Mouse (Mus musculus) spleen, adult 18-20 months (tissue): Measurements from ENCODE around the gene Engase.

Experiments used
- DNase-seq, 2 experiments: peaks; one replicate each; pipeline ENCODE4 v3.0.0; 2022; ENCODE audit warnings: mixed read lengths in 2 of 2

Gene Engase

DNA sequence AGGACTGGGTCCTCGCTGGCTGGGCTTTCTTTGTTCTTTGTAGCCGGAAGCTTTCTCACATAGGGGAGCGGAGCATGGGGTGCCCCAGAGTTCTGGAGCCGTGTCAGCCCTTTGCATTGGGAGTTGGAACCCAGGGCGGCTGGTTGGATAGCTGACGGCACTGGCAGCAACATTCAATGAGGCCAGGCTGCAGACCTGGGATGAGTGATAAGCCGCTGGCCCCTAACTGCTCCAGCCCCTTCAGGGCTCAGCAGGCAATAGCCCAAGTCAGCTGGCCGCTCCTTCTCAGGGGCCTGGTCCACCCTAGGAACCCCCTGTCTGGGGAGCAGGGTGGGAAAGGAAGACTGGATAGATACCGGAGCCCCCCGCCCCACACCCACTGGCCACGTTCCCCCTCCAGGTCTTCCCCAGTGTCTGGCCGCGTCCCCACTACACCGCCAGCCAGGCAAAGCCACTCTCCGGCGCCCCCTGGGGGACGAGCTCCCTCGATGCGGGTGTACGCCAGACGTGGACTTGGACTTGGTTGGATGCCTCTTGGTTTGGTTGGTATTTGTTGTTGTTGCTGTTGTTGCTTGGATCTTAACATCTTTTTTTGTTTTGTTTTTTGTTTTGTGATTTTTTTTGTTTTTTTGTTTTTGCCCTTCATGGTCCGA lies 14.1 kb downstream of the Engase start:
- DNase-seq = peak; percentile 41 to 78

DNA sequence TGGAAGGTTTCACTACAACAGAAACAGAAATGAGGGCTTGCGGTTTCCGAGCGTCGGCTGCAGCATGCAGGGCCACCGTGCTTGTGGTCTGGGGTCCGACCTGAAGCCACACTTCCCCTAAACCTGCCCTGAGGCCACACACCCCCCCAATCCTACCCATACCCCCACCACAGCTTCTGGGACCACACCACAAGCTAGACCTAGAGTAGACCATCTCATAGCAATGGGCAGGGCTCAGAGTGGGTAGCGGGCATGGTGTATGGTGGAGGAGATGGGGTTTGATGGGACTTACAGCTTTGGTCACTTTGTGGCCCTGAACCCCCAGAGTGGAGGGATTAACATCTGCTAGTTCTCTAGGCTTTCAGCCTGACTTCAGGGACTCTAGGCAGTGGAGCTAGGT lies 14.6 kb downstream of the Engase start:
- no peak for DNase-seq

DNA sequence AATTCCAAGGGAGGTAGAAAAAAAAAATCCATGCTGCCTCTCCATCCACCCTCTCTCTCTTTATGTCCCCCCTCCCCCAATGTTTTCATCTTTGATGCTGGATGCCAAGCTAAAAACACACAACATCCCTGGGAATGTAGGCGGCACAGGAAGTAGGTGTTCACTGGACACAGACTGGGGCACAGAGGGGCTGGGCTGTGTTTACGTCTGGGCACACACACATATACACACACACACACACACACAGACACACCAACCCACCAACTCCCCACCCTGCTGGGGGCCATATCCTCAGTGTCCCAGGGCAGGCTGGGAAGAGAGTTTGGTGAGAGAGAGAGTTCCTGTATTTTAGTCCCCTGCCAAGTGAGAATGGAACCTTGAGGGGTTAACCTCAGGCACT lies 16.8 kb downstream of the Engase start:
- no peak for DNase-seq

DNA sequence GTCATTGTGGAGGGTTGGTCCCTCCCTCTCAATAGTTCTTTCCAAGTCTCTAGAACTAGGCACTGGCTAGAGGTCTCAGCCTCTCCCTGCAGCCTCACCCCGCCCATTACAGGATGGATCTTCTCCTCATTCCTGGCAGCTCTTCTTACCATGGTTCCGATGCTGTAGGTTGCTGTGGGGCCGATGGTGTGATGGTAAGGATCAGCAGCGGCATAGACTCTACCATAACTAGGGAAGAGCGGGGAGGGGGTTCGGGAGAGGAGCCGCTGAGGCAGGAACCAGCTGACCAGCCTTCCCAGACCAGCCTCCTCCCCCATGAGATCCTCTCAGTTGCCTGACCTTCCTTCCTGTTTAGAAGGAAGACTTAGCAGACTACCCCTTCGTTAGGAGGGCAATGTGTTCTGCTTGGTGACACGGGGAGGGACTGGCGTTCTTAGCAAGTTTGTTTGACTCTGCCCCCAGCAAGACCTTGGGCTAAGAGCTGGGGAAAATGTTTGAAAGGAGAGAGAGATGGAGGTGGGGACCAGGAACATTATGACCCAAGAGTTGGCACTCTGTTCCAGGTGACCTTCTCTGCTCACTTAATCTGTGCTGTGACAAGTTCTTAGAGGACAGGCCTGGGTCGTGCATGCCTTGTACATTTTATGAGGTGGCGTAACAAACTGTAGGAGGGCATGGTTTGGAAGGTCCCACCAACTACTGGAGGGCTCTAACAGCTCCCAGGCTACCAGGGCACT lies 17.5 kb downstream of the Engase start:
- DNase-seq = no peak

- no peak for DNase-seq
Measured at GRCm38 (mm10) chr11:118495065-118495464, 18.4 kb downstream of the Engase start.

- DNase-seq = no peak
Measured at GRCm38 (mm10) chr11:118496066-118496689, 19.5 kb downstream of the Engase start.

DNA sequence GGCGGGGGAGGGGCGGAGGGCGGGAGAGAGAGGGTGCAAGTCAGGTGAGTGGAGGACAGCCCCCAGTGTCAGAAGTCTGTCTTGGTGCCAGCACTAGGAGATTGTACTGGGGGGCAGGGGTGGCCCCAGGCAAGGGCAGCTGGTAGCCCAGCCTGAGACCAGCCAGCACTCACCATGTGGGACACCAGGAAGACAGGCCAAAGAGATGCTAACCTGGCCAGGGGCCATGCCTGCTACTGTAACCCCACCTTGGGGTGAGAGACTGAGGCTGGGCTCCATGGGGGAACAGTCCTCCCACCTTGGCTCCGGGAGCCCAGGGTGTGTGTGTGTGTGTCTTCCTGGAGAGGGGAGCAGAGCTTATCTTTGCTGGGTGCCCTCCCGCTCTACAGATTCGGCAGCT lies 26.4 kb downstream of the Engase start:
- no peak for DNase-seq

- DNase-seq = no peak
Measured at GRCm38 (mm10) chr11:118503418-118504179, 27.0 kb downstream of the Engase start.

DNA sequence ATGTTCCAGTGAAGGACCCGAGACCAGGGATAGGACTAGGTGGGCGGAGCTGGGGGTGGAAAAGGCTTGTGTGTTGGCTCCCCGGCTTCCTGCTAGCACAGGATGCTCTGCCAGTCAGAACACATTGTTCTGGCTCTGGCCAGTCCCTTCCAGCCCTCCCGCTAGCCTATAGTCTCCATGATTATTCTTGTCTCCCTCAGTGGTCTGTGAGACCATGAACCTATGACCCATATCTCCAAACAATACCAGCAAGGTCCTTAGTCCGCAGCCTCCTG lies 27.5 kb downstream of the Engase start:
- DNase-seq = no peak

DNA sequence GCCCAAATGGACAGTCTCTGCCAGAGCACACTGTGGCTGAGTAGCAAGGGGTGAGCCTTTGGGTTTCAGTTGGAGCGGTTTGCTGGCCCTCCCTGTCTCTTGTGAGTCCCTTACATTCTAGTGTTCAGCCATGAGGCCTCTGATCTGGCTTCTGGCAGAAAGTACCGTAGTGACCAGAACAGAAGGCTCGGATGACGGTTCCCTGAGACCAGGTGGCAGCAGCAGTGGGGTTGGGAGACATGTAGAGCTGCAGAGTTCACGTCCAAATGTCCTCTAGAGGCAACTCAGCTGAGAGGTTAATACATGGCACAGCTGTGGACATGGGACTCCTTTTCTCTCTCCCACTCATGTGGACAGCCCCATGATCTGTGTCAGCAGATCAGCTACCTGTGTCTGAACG lies 30.5 kb downstream of the Engase start:
- no peak for DNase-seq

DNA sequence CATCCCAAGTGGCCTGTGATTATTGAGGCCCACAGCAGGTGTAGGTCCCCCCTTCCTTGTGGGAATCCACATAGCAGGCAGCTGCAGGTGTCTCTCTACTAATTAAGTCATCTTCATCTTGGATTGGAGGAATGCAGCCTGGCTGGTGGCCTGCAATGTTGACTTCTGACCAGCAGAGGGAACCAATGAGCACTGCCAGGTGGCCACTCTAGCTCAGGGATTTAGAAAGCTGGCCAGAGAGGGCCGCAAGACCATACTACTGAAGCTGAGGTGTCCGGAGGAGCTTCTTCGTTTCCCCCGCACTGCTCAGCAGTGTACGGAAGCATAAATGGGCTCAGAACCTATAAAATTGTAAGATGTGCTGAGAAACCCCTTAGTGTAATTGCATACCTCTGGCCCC lies 31.3 kb downstream of the Engase start:
- peak; percentile 18 to 58 for DNase-seq

DNA sequence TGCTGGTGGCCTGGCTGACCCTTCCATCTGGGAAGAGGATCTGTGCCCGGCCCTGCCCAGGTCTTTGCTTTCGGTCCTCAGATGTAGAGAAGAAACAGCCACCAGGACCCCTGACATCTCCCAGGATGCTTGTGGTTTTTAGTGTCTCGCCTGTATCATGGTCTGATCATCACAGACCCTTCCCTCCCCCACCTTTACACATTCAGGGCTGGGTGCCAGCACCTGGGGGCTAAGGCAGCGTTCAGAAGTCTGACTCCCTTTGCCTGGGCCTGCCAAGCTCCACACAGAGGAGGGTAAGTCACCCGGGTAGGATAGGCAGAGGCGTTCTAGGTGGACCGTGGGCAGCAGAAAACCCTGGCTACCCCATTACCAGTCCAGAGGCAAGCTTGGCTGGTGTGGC lies 31.7 kb downstream of the Engase start:
- DNase-seq = no peak

GRCm38 (mm10) chr11:118511851-118512250 lies 35.2 kb downstream of the Engase start:
- DNase-seq = no peak

DNA sequence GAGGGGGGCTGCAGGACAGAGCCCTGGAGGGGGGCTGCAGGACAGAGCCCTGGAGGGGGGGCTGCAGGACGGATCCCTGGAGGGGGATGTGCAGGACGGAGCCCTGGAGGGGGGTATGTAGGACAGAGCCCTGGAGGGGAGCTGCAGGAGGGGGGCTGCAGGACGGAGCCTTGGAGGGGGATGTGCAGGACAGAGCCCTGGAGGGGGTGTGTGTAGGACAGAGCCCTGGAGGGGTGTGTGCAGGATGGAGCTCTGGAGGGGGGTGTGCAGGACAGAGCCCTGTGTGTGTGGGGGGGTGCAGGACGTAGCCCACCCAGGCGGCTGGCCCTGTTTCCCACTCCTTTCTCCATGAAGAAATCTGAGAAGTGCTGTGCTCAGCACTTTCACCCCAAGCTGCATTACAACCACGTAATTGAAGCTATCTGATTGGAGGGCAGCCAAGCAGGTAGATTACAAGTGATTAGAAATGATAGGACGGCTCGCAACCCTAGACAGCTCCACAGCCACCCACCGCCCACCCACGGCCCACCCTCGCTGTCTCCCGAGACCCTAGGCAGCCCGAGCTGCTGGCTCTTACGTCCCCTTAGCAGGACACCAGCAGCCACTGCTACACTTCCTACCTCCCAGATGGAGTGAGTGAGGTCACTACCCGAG lies 35.8 kb downstream of the Engase start:
- no peak for DNase-seq

GRCm38 (mm10) chr11:118517924-118518323 lies 41.3 kb downstream of the Engase start:
- DNase-seq = no peak

GRCm38 (mm10) chr11:118518743-118519142 lies 42.1 kb downstream of the Engase start:
- no peak for DNase-seq

GRCm38 (mm10) chr11:118520251-118520650 lies 43.6 kb downstream of the Engase start:
- DNase-seq = no peak

DNA sequence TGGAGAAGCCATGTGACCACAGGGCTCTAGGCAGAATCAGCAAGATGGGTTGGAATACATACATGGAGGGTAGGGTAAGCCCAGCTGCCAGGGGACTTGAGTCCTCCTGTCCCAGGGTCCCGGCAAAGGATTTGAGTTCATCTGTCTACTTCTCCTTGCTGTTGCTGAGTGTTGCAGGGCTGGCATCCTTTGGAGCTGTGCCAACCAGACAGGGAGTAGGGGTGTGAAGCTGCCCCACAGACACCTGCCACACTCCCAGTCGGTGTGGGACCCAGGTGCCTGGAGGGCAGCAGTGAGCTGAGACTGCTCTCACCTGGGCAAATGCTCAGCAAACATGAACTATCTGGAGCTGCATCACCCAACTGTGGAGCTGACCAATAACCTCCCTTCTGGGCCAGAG lies 44.3 kb downstream of the Engase start:
- DNase-seq = no peak

DNA sequence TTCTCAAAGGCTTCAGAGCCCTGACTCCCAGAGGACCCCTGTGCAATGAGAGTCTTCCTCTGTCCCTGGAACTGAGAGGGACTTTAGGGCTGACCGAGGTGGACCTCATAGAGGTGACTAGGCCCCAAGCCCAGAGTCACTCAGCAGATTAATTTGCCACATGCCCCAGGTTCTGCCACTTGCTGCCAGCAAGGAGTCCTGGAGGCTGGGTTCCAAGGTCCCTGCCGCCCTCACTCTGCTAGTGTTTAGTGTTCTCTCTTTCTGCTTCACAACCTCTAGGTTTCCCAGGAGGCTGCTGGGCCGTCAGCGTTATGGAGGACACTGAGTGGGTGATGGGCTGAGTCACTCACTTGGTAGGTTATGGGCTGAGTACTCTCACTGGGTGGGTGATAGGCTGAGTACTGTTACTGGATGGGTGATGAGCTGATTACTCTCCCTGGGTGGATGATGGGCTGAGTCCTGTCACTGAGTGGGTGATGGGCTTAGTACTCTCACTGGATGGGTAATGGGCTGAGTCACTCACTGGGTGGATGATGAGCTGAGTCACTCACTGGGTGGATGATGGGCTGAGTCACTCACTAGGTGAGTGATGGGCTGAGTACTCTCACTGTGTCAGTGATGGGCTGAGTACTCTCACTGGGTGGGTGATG lies 47.0 kb downstream of the Engase start:
- DNase-seq = no peak

GRCm38 (mm10) chr11:118525059-118525458 lies 48.4 kb downstream of the Engase start:
- DNase-seq = no peak

DNA sequence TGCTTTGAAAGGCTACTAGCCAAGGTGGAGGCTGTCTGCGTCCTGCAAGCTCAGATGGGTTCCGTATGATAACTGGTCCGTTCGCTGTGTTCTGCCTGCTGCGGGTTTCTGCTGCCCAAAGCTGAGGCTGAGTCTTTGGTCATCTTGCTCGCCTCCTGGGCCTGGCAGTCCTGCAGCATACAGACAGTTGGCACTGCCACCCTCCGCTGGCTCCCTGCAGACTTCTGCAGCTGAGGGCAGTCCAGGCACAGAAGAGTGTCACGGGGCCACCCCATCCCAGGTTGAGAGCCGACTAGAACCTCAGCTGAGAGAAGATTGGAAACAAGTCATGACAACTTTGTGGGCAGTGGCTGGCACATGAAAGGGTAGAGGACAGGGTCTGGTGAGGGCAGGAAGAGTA lies 52.1 kb downstream of the Engase start:
- no peak for DNase-seq

- no peak for DNase-seq
Measured at GRCm38 (mm10) chr11:118530313-118530712, 53.7 kb downstream of the Engase start.
